ENCODE assay signal across 13 mouse cellular contexts in the genomic region with DNA sequence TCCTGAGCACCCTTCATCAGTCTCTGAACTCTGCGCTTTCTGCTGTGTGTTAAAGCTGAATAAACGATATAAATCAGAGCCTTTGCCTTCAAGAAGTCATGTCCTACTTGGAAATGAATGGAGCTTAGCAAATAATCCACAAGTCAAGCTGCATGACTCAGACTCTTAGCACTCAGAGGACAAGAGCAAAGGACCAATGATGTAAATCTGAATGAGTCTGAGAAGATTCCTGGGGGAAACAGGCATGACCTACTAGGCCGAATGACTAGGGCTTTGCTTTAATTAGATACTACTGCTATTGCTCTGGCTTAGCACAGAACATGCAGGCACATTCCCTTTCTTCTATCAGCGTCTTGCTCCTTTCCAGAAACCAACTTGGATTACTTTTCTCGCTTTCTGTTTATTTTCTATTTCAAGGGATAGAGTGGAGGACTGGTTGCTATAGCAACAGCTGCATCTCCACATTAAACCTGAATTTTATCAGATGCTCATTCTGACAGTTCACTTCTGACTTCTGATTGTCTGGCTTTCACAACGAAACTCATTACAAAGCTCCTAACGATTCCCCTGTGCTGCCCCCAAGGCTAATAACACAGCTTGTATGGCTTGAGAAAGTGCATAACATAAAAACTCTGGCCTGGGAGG. TPM values are rescaled to one million over a fixed set of nuclear protein-coding genes. Genes with fewer than 3 reads are reported as not detected.
DNase-seq lines count a peak whose midpoint lies in the region; ATAC-seq and TF ChIP-seq lines count a peak whose summit lies in the region.
"Had no signal": no experiment of that assay in that cellular context is flagged by ENCODE, and none has a peak within 500 bp of the region (broad histone marks: within the 10 kb centered on the region; RNA-seq: fewer than 3 reads in every experiment).

No protein-coding gene starts in this region.

- TF ChIP-seq CTCF in left cerebral cortex, adult 2 months (IDR thresholded peaks at IDR 0.05), result no peak
- TF ChIP-seq CTCF in brain, embryonic 14.5 days (IDR thresholded peaks at IDR 0.05; ENCODE audit: borderline replicate concordance, extremely low read depth, insufficient read depth, insufficient read length), result no peak
- no peak for TF ChIP-seq CTCF in forebrain, postnatal 0 days (IDR thresholded peaks at IDR 0.05; ENCODE audit: low read depth)
- TF ChIP-seq CTCF in cerebellum, adult 2 months (IDR thresholded peaks at IDR 0.05; ENCODE audit: borderline replicate concordance, insufficient read depth, low read depth, low read length), result no peak

- intact Hi-C loops in left cerebral cortex, adult 2 months (cut with DNase I), result no loop called here

- TF ChIP-seq POLR2A in brain, embryonic 14.5 days (IDR thresholded peaks at IDR 0.05; ENCODE audit: borderline replicate concordance, extremely low read depth, insufficient read depth, insufficient read length, poor library complexity, severe bottlenecking), result no peak
- no peak for TF ChIP-seq POLR2A in cerebellum, adult 2 months (IDR thresholded peaks at IDR 0.05; ENCODE audit: borderline replicate concordance, insufficient read depth, low read length)

- H3K36me3 ChIP-seq in forebrain, postnatal 0 days (ENCODE audit: insufficient read depth), result no peaks in the 10 kb centered on the region; the same call in 1 of the 2 replicates
- H3K36me3 ChIP-seq in midbrain, embryonic 16.5 days (ENCODE audit: control insufficient read depth, insufficient read depth, low read length), result no peaks in the 10 kb centered on the region
- H3K36me3 ChIP-seq: embryonic facial prominence, embryonic 13.5 days; stomach, embryonic 15.5 days had no signal

- ATAC-seq in forebrain, postnatal 0 days, result peak; percentile 16; the same call in 1 of the 2 replicates
- ATAC-seq in midbrain, embryonic 16.5 days, result peak; percentile 15

- H3K9ac ChIP-seq in forebrain, postnatal 0 days, result no peak overlapping the region; the same call in 1 of the 2 replicates
- no peak overlapping the region for H3K9ac ChIP-seq in midbrain, embryonic 16.5 days (ENCODE audit: low read depth, low read length)
- H3K9ac ChIP-seq: embryonic facial prominence, embryonic 13.5 days; stomach, embryonic 15.5 days had no signal

- H3K4me1 ChIP-seq in forebrain, postnatal 0 days (ENCODE audit: insufficient read depth), result peaks cover 34% of the 10 kb centered on the region
- H3K4me1 ChIP-seq in midbrain, embryonic 16.5 days (ENCODE audit: control insufficient read depth, insufficient read depth, low read length), result peaks cover 30% of the 10 kb centered on the region
- peaks cover 38% of the 10 kb centered on the region for H3K4me1 ChIP-seq in cerebellum, adult 2 months (ENCODE audit: control insufficient read depth, insufficient read depth, low read length)

- no peak overlapping the region for H3K4me2 ChIP-seq in forebrain, postnatal 0 days (ENCODE audit: low read depth)
- 0 out of 2 replicates have a peak overlapping the region, but pooled peaks have one; percentile 6 for H3K4me2 ChIP-seq in midbrain, embryonic 16.5 days (ENCODE audit: low read length)
- H3K4me2 ChIP-seq: embryonic facial prominence, embryonic 13.5 days; stomach, embryonic 15.5 days had no signal

- H3K9me3 ChIP-seq in forebrain, postnatal 0 days (ENCODE audit: low read length), result no peaks in the 10 kb centered on the region
- no peaks in the 10 kb centered on the region for H3K9me3 ChIP-seq in midbrain, embryonic 16.5 days (replicated peaks; ENCODE audit: control insufficient read depth, low read length, poor library complexity, severe bottlenecking)
- H3K9me3 ChIP-seq: embryonic facial prominence, embryonic 13.5 days; stomach, embryonic 15.5 days had no signal

- peak overlapping the region; percentile 83 for H3K27ac ChIP-seq in left cerebral cortex, adult 2 months
- peak overlapping the region; percentile 62 for H3K27ac ChIP-seq in forebrain, postnatal 0 days (ENCODE audit: low read depth, low read length)
- peak overlapping the region; percentile 67 for H3K27ac ChIP-seq in midbrain, embryonic 16.5 days (ENCODE audit: low read length)
- H3K27ac ChIP-seq in cerebellum, adult 2 months (ENCODE audit: insufficient read depth, low read length), result no peak overlapping the region
- H3K27ac ChIP-seq: embryonic facial prominence, embryonic 13.5 days; stomach, embryonic 15.5 days had no signal

- 45% methylated on average over 7 of the region's 7 CpGs for WGBS in forebrain, postnatal 0 days
- 46% methylated on average over 7 of the region's 7 CpGs for WGBS in midbrain, embryonic 16.5 days
- 78% methylated on average over 7 of the region's 7 CpGs for WGBS in cerebellum, adult 2 months

- H3K4me3 ChIP-seq in left cerebral cortex, adult 2 months, result no peak overlapping the region
- H3K4me3 ChIP-seq in forebrain, postnatal 0 days (ENCODE audit: low read depth, low read length), result no peak overlapping the region
- H3K4me3 ChIP-seq in midbrain, embryonic 16.5 days (ENCODE audit: low read depth, low read length), result no peak overlapping the region
- no peak overlapping the region for H3K4me3 ChIP-seq in cerebellum, adult 2 months (replicated peaks; ENCODE audit: insufficient read depth, low read depth, low read length)
- H3K4me3 ChIP-seq: embryonic facial prominence, embryonic 13.5 days; stomach, embryonic 15.5 days had no signal

- H3K27me3 ChIP-seq in forebrain, postnatal 0 days (ENCODE audit: insufficient read depth, low read length), result no peaks in the 10 kb centered on the region
- H3K27me3 ChIP-seq in midbrain, embryonic 16.5 days (ENCODE audit: control insufficient read depth, insufficient read depth, low read depth, low read length), result no peaks in the 10 kb centered on the region
- no peaks in the 10 kb centered on the region for H3K27me3 ChIP-seq in cerebellum, adult 2 months (ENCODE audit: control insufficient read depth, insufficient read depth, low read length)
- H3K27me3 ChIP-seq: embryonic facial prominence, embryonic 13.5 days; stomach, embryonic 15.5 days had no signal

- no peak for DNase-seq in left cerebral cortex, adult 2 months (ENCODE audit: extremely low spot score in 1 of 2, low spot score in 2 of 2)
- DNase-seq in left cerebral cortex, adult 18-20 months (ENCODE audit: low spot score in 2 of 2), result no peak
- DNase-seq in brain, embryonic 14.5 days (ENCODE audit: low read depth), result peak; percentile 65
- no peak for DNase-seq in forebrain, postnatal 0 days
- DNase-seq in cerebellum, adult 2 months, result no peak
- no peak for DNase-seq in gastrocnemius, postnatal 4 days (ENCODE audit: low spot score in 2 of 2)
- no peak for DNase-seq in B cell, adult 2 months
- DNase-seq: adrenal gland, postnatal 25 days; heart, adult 11 months; kidney, adult 8-10 months had no signal

RNA-seq across cellular contexts. Expression of a gene that starts 40.2 kb away (rescaled TPM):
- 10 to 100 TPM; 72.9 to 87.5 TPM for total RNA-seq in left cerebral cortex, adult 2 months (2021)
- total RNA-seq in left cerebral cortex, adult 18-20 months (2021), result 10 to 100 TPM; 87.8 to 89.7 TPM
- polyA plus RNA-seq in brain, embryonic 14.5 days (2012; rRNA removed), result 52.9 and 54.8 TPM in 2 replicates
- total RNA-seq in forebrain, postnatal 0 days (2014; rRNA removed), result 25.9 and 28.7 TPM in 2 replicates
- 3.7 and 4.0 TPM in 2 replicates for polyA plus RNA-seq in forebrain, postnatal 0 days (2015; fragmentation: Nextera tagmentation; extraction: Ambion mirVana)
- polyA plus RNA-seq in midbrain, embryonic 16.5 days (2015; fragmentation: Nextera tagmentation; extraction: Ambion mirVana), result 5.5 and 5.6 TPM in 2 replicates
- polyA plus RNA-seq in cerebellum, adult 2 months (2012; rRNA removed), result 39.8 and 41.5 TPM in 2 replicates
- 10 to 100 TPM; 19.9 to 20.7 TPM for total RNA-seq in gastrocnemius, postnatal 4 days (2021)
